Mouse (Mus musculus) kidney, adult 8-10 months (tissue): ENCODE measurements around the gene Col15a1.

Experiments
- DNase-seq, 2 experiments: peaks; one replicate each; pipeline ENCODE4 v3.0.0; 2022

The Col15a1 gene

GRCm38 (mm10) chr4:47274911-47275310 is 67.0 kb downstream of the Col15a1 start:
- DNase-seq, result no peak

DNA sequence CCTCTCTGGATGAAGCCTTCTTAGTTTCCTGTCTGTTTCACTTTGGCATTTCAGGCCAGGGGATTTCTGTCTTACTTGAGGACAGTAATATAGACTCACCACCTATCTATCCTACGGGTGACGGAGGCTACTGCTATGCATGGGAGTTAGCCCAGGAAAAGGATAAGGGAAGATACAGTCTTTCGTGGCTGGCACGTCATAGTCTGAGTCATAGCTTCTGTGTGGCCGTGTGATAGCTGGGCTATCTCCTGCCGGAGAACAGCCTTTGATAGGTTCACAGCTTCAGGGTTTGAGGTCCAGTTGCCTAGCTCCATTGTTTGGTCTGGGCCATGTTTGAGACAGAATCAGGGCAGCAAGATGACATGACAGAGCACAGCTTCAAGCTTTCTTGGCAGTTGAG is 70.4 kb downstream of the Col15a1 start:
- no peak for DNase-seq

DNA sequence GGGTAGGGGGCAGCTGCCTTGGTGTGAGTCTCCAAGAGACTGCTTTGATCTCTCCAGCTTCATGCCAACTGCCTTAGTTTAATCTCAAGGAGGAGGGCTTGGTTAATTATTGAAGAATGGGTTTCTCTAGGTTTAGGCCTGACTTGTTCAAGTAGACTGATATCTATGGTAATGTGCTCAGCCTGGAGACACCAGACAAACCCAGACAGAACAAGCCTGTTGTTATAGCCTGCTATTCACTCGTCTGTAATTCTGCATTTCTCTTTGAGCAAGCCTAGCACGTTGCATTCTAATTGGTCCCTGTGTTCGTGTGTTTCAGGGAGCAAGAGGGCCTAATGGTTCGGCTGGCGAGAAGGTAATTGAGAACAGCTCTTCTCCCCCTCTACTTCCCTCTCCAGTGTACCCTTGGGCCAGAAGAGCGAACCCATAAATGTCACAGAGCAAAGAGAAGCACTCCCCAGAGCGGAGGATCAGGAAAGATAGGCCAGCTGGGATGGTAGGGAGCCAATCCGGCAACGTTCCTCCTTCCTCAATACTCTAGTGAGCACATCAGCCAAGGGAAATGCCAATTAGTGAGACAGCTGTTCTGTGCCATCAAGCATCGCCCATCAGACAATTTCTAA is 71.2 kb downstream of the Col15a1 start:
- DNase-seq, result peak in 1 of 2 experiments; percentile 25

DNA sequence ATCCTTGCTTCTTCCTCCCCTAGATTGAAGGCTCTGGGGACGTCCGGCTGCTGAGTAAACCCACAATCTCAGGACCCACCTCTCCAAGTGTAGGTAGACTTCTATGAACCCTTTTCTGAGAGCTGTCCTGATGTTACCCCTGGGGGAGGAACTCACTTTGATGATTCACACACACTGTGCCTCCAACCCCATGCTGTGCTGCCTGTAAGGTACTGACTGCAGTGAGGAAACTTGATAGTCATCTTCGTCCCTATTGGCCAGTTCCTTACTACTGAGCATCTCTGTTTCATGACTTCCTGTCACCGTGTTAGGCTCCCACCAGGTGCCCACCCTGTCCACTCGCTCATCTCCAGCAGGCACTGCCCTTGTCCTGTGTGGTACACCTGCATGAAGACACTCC is 72.2 kb downstream of the Col15a1 start:
- no peak for DNase-seq

DNA sequence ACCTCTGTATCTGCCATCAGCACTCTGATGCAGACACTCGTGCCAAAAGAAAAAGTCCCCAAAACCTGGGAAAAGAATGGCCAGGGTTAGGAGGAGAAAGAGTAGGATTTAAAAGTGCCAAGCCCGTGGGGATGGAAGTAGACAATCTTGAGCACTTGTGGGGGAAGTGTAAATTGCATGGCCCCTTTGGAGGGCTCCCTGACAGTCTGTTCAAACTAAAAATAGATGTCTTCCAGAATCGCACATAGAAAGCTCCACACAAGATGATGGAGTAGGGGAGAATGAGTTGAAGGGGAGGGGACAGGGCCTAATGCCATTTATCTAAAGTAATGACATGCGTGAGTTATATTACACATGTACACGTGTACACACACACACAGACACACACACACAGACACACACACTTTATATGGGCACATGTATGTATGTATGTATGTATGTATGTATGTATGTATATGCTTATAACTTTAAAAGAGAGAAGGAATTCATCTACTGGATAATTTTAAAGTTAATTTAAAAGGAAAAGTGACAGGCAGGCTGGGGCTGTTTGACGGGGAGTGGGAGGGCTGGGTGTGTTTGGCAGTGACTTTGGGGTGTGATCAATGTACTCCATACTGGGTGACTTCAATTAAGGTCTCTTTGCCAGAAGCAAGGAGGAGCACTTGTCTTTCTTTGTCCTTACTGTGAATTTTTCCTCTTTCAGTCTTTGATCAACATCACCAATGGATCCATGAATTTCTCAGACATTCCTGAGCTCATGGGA is 74.1 kb downstream of the Col15a1 start:
- no peak for DNase-seq

DNA sequence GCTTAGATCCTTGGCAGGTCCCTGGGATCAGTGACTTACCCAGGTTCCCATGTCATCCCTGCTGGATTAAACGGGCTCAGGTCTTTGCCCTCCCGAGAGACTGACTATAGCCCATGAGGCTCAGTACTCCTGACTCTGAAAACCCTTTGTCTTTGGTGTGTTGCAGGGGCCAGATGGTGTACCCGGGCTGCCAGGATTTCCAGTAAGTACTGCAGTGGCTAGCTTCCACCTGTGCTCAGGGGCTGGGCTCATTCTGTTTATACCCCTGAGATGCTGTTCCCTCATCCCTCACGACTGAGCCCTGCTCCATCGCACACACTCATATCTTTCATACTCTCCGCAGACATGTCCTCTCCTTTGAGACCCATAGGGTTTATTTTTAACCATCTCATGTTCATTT is 76.3 kb downstream of the Col15a1 start:
- no peak for DNase-seq

- no peak for DNase-seq
Measured at GRCm38 (mm10) chr4:47284874-47285273, 76.9 kb downstream of the Col15a1 start.

- no peak for DNase-seq
Measured at GRCm38 (mm10) chr4:47286599-47287147, 78.7 kb downstream of the Col15a1 start.

GRCm38 (mm10) chr4:47287468-47287867 is 79.5 kb downstream of the Col15a1 start:
- no peak for DNase-seq

- DNase-seq, result no peak
Measured at GRCm38 (mm10) chr4:47288306-47288705, 80.3 kb downstream of the Col15a1 start.

- no peak for DNase-seq
Measured at GRCm38 (mm10) chr4:47289526-47289925, 81.6 kb downstream of the Col15a1 start.

DNA sequence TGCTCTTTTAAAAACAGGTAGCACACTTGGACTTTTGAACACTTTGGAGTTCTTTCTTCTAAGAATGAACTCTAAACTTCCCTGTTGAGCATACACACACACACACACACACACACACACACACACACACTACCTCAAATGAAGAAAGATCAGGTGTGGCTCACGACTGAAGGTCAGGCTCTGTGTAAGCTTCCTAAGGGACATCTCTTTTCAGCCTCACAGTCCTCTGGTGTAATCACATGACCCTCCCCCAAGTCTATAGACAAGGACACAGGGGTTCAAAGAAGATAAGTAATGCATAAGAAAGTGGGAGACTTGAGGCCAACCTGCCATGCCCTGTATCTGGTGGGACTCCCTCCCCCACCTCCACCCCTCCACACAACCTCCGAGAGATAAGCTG is 82.5 kb downstream of the Col15a1 start:
- DNase-seq, result no peak

DNA sequence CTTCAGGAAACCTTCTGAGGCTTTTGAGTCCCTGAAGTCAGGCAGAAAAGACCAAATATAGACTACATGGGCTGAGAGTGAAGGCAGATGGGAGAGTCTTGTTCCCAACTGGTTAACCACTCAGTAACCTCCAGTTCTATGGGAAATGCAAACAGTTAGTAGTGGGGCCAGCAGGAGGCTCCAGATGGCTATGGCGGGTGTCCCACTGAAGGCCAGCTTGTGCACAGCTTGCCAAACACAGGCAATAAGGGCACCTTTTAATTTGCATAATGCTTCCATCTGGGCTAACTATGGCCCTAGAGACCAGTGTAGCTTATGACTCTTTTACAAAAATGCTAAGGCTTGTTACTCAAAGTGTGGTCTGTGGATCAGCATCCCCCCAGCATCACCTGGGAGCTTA is 83.1 kb downstream of the Col15a1 start:
- DNase-seq, result no peak

- no peak for DNase-seq
Measured at GRCm38 (mm10) chr4:47292956-47293355, 85.0 kb downstream of the Col15a1 start.

DNA sequence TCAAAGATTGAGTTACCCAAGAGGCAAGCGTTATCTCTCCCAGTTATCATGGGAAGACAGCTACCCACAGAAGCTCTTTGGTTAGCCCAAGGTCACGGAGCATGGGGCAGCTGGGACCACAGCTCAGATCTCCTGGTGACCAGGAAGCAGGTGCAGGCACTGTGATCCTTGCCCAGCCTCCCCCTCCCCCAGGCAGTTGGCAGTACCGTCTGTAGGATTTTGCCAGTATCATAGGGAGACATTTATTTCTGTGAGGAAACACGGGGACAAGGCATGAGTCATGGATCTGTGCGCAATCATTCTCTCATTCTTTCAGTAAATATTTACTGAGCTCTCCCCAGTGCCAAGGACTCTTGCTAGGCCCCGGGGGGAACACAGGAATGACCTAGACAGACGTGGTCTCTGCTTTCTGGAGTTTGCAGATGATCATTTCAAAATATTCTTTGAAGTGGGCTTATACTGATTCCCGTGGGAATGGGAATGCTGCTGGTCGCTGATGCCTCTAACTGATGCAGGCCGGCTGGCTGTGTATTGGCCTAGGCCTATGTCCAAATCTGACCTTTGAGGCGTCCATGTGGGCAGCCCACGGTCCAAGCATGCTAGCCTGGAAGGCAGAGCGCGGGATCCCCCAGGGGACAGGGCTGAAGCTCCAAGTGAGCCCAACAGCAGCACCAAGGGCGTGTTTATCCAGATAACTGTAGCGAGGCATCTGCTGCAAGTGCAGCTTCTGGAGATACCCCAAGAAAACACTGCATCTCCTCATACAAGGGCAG is 86.0 kb downstream of the Col15a1 start:
- DNase-seq, result peak in 1 of 2 experiments; percentile 28

- DNase-seq, result no peak
Measured at GRCm38 (mm10) chr4:47294544-47295070, 86.6 kb downstream of the Col15a1 start.

- no peak for DNase-seq
Measured at GRCm38 (mm10) chr4:47295547-47295946, 87.6 kb downstream of the Col15a1 start.

- DNase-seq, result no peak
Measured at GRCm38 (mm10) chr4:47300701-47301100, 92.7 kb downstream of the Col15a1 start.

- no peak for DNase-seq
Measured at GRCm38 (mm10) chr4:47302610-47303009, 94.6 kb downstream of the Col15a1 start.

DNA sequence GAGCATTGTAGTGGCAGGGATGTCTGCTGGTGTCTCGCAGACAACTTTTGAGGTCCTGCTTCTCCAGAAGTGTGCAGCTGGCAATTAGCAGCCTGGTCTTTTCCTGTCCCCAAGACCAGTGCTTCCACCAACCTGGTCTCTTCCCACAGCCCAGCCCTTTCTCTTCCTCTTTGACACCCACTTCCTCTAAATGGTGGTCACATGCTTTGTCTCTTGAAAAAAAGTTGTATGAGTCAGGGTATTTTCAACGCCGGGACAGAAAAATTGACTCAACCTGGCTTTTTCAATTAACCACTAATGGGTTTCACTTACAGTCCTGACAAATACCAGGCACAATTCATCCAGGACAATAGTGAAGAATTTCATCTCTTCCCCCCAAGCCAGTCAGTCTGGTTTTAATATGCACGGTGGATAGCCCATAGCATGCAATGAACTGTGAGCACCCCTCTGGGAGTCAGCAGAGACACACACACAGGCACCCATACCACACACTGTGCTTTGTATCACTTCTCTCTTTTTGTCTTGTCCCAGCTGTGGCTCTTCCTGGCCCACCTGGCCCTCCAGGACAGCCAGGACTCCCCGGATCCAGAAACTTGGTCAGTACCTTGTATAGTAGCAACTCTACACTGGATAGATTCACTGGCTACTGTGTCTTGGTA is 95.5 kb downstream of the Col15a1 start:
- DNase-seq, result no peak

DNA sequence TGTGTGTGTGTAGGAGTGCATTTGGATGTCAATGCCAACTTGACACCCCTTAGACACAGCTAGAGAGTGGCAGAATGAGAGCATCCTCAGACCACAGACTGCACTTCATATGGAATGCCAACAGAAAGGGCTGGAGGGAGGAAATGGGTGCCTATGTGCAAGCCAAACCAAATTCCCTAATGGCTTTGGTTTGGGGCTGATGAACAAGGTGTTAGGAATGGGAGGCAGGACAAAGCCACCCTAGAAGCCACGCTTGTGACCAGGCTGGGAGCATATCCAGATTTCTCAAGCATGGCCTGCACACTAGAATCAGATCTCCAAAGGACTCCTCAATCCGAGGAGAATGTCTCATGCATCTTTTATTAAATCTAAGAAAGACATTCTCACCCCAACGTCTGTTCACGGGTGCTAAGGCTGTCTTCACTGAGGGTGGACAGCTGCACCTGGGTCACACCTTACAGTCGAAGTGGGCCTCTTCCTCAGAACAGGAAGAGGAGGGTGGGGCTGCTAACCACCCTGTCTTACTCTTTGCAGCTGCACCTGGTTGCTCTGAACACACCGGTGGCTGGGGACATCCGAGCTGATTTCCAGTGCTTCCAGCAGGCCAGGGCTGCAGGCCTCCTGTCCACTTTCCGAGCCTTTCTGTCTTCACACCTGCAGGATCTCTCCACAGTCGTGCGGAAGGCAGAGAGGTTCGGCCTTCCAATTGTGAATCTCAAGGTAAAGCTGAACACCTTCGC is 102.1 kb downstream of the Col15a1 start:
- DNase-seq, result no peak

GRCm38 (mm10) chr4:47310812-47311211 is 102.9 kb downstream of the Col15a1 start:
- DNase-seq, result no peak
